Mouse (Mus musculus): ENCODE results near the gene Prkn. TPM values are rescaled to one million over a fixed set of nuclear protein-coding genes. Genes with fewer than 3 reads are reported as not detected.

Gene Prkn
- polyA plus RNA-seq, 1 experiment from 2014 or later, result 2.3 TPM

DNA sequence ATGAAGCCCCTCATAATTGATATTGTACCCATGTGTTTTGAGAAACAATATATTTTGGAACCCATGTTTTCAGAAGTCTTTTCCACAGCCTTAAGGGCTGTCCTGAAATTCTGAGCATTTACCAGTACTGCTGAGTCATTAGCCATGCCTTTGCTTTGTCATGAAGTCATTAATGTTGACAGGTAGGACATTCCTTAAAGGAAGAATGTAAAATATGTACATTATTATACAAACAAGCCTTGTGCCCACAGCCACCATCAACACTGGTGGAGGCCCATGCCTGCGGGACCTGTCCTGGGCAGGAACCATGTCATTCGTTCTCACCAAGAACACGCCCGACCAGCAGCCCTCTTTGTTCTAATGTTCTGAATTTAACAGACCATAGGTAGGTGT lies 513.4 kb downstream of the Prkn start:
- Histone ChIP-seq H3K36me3 (ENCODE audit: control insufficient read depth, insufficient read depth, low read length) (no peaks in the 10 kb centered on the region), H3K27ac (replicated peaks) (no peak overlapping the region), H3K9ac (ENCODE audit: low read length) (no peak overlapping the region), H3K27me3 (ENCODE audit: control insufficient read depth, insufficient read depth, low read length) (no peaks in the 10 kb centered on the region), H3K9me3 (ENCODE audit: control insufficient read depth, low read length) (no peaks in the 10 kb centered on the region), H3K4me2 (replicated peaks; ENCODE audit: low read depth) (no peak overlapping the region), H3K4me1 (replicated peaks; ENCODE audit: control insufficient read depth, insufficient read depth) (no peaks in the 10 kb centered on the region), H3K4me3 (ENCODE audit: low read depth, low read length) (no peak overlapping the region)
- ATAC-seq (ENCODE audit: low FRiP score, low TSS enrichment), result no peak
- TF ChIP-seq CTCF (IDR thresholded peaks at IDR 0.05; ENCODE audit: low read depth), result no peak
- TF ChIP-seq EP300 (optimal IDR thresholded peaks at IDR 0.05), result no peak
- 66% methylated on average over 4 of the region's 4 CpGs for WGBS
- no peak for DNase-seq (ENCODE audit: low spot score)

DNA sequence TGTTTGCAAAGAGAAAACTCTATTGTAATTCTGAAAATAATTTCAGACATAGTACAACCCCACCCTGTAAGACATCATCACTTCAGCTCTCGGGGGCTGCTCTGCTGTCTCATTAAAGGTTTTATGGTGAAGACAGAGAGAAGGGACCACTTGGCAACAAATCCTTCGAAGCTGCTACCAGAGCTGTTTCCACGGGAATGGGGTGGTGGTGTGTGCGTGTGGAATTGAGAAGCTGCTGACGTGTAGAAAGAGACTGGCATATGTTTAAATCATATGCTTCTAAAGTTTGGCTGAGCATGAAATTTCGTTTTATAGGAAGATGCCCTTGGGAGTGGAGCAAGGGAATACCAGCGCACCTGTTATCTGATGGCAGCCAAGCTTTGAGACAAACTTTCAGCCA lies 514.2 kb downstream of the Prkn start:
- DNase-seq (ENCODE audit: low spot score) (no peak), ATAC-seq (ENCODE audit: low FRiP score, low TSS enrichment) (no peak)
- TF ChIP-seq CTCF (IDR thresholded peaks at IDR 0.05; ENCODE audit: low read depth) (no peak), EP300 (optimal IDR thresholded peaks at IDR 0.05) (no peak)
- Histone ChIP-seq H3K27ac (replicated peaks) (no peak overlapping the region), H3K9me3 (ENCODE audit: control insufficient read depth, low read length) (no peaks in the 10 kb centered on the region), H3K4me1 (replicated peaks; ENCODE audit: control insufficient read depth, insufficient read depth) (no peaks in the 10 kb centered on the region), H3K36me3 (ENCODE audit: control insufficient read depth, insufficient read depth, low read length) (no peaks in the 10 kb centered on the region), H3K4me2 (replicated peaks; ENCODE audit: low read depth) (no peak overlapping the region), H3K4me3 (ENCODE audit: low read depth, low read length) (no peak overlapping the region), H3K27me3 (ENCODE audit: control insufficient read depth, insufficient read depth, low read length) (no peaks in the 10 kb centered on the region), H3K9ac (ENCODE audit: low read length) (no peak overlapping the region)
- 80% methylated on average over 7 of the region's 7 CpGs for WGBS

- DNase-seq (ENCODE audit: low spot score) (no peak), ATAC-seq (ENCODE audit: low FRiP score, low TSS enrichment) (no peak)
- Histone ChIP-seq H3K4me1 (replicated peaks; ENCODE audit: control insufficient read depth, insufficient read depth) (no peaks in the 10 kb centered on the region), H3K9me3 (ENCODE audit: control insufficient read depth, low read length) (no peaks in the 10 kb centered on the region), H3K36me3 (ENCODE audit: control insufficient read depth, insufficient read depth, low read length) (no peaks in the 10 kb centered on the region), H3K4me3 (ENCODE audit: low read depth, low read length) (no peak overlapping the region), H3K9ac (ENCODE audit: low read length) (no peak overlapping the region), H3K4me2 (replicated peaks; ENCODE audit: low read depth) (no peak overlapping the region), H3K27me3 (ENCODE audit: control insufficient read depth, insufficient read depth, low read length) (no peaks in the 10 kb centered on the region), H3K27ac (replicated peaks) (no peak overlapping the region)
- WGBS, result 88% methylated on average over 2 of the region's 2 CpGs
- TF ChIP-seq EP300 (optimal IDR thresholded peaks at IDR 0.05), result no peak
- no peak for TF ChIP-seq CTCF (IDR thresholded peaks at IDR 0.05; ENCODE audit: low read depth)
Observed at GRCm38 (mm10) chr17:11375461-11375860, 535.3 kb downstream of the Prkn start.

DNA sequence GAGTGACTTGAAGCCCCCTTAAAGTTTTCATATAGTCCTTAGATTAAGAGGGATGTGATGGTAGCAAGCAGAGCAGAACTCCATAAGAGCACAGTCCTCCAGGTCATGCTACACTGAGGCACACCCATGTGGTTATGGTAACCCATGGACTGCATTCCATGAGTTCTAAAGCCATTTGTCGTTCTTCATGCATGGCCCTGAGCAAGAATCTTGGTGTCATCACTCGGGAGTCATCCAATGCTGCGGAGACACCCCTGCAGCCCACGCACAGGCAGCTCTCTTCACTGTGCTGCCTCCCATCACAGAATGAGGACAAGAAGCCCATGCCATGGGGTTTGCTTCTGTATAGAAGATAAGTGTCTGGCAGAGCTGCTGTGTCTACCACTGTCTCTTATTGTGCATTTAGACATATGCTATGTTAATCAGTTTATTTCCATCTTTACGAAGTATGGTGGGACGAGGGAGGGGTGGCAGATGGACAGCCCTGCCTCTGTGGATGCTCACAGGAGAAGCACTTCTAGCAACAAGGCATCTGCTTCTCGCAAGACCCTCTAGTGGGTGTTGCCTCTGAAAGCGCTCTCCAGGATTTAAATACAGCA lies 543.3 kb downstream of the Prkn start:
- no peak for ATAC-seq (ENCODE audit: low FRiP score, low TSS enrichment)

DNA sequence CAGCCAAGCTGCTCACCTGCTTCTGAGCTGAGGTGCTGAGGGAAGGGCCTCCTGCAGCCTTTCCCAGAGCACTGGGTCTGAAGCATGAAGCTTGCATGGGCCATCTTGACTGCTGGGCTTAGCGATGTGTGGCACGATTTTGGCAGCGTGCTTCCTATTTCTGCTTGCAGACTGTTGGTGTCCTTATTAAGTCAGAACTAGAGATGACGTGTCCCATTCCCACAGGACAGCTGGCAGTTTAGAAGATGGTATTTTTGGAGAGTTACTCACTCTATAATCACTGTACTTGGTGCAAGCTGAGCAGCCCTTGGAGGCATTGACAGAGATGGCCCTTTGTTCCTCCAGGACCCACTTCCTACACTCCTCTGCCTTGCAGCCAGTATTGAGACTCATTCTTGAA lies 545.1 kb downstream of the Prkn start:
- H3K36me3 ChIP-seq (ENCODE audit: control insufficient read depth, insufficient read depth, low read length), result no peaks in the 10 kb centered on the region
- ATAC-seq (ENCODE audit: low FRiP score, low TSS enrichment) (no peak), DNase-seq (ENCODE audit: low spot score) (no peak)
- no peak overlapping the region for H3K9ac ChIP-seq (ENCODE audit: low read length)
- 76% methylated on average over 4 of the region's 4 CpGs for WGBS
- H3K4me3 ChIP-seq (ENCODE audit: low read depth, low read length), result no peak overlapping the region
- H3K9me3 ChIP-seq (ENCODE audit: control insufficient read depth, low read length), result no peaks in the 10 kb centered on the region
- no peak overlapping the region for H3K4me2 ChIP-seq (replicated peaks; ENCODE audit: low read depth)
- no peak for TF ChIP-seq CTCF (IDR thresholded peaks at IDR 0.05; ENCODE audit: low read depth)
- no peak for TF ChIP-seq EP300 (optimal IDR thresholded peaks at IDR 0.05)
- H3K27ac ChIP-seq (replicated peaks), result no peak overlapping the region
- no peaks in the 10 kb centered on the region for H3K4me1 ChIP-seq (replicated peaks; ENCODE audit: control insufficient read depth, insufficient read depth)
- no peaks in the 10 kb centered on the region for H3K27me3 ChIP-seq (ENCODE audit: control insufficient read depth, insufficient read depth, low read length)

More for the DNA sequence above, 543.3 kb downstream of the Prkn start:
- no peak for DNase-seq (ENCODE audit: low spot score)
- Histone ChIP-seq H3K4me2 (replicated peaks; ENCODE audit: low read depth) (no peak overlapping the region), H3K9me3 (ENCODE audit: control insufficient read depth, low read length) (no peaks in the 10 kb centered on the region), H3K9ac (ENCODE audit: low read length) (no peak overlapping the region), H3K27me3 (ENCODE audit: control insufficient read depth, insufficient read depth, low read length) (no peaks in the 10 kb centered on the region), H3K36me3 (ENCODE audit: control insufficient read depth, insufficient read depth, low read length) (no peaks in the 10 kb centered on the region), H3K27ac (replicated peaks) (no peak overlapping the region), H3K4me3 (ENCODE audit: low read depth, low read length) (no peak overlapping the region), H3K4me1 (replicated peaks; ENCODE audit: control insufficient read depth, insufficient read depth) (no peaks in the 10 kb centered on the region)
- 86% methylated on average over 8 of the region's 8 CpGs for WGBS
- TF ChIP-seq CTCF (IDR thresholded peaks at IDR 0.05; ENCODE audit: low read depth) (no peak), EP300 (optimal IDR thresholded peaks at IDR 0.05) (no peak)

GRCm38 (mm10) chr17:11392622-11393294 lies 552.6 kb downstream of the Prkn start:
- no peak overlapping the region for H3K4me3 ChIP-seq (ENCODE audit: low read depth, low read length)
- H3K9me3 ChIP-seq (ENCODE audit: control insufficient read depth, low read length), result no peaks in the 10 kb centered on the region
- H3K4me2 ChIP-seq (replicated peaks; ENCODE audit: low read depth), result no peak overlapping the region
- no peak overlapping the region for H3K9ac ChIP-seq (ENCODE audit: low read length)
- no peaks in the 10 kb centered on the region for H3K27me3 ChIP-seq (ENCODE audit: control insufficient read depth, insufficient read depth, low read length)
- WGBS, result 37% methylated on average over 11 of the region's 11 CpGs
- ATAC-seq (ENCODE audit: low FRiP score, low TSS enrichment), result no peak
- no peaks in the 10 kb centered on the region for H3K4me1 ChIP-seq (replicated peaks; ENCODE audit: control insufficient read depth, insufficient read depth)
- no peak overlapping the region for H3K27ac ChIP-seq (replicated peaks)
- TF ChIP-seq EP300 (optimal IDR thresholded peaks at IDR 0.05), result no peak
- no peak for TF ChIP-seq CTCF (IDR thresholded peaks at IDR 0.05; ENCODE audit: low read depth)
- no peak for DNase-seq (ENCODE audit: low spot score)
- no peaks in the 10 kb centered on the region for H3K36me3 ChIP-seq (ENCODE audit: control insufficient read depth, insufficient read depth, low read length)
